Mouse (Mus musculus): ENCODE measurements at regions not wholly inside any gene's neighbourhood (a gene's known extent, or its start where the extent isn't known, plus 50 kb on each side); places are given as distances from the start of the nearest gene placed in this dataset.

DNA sequence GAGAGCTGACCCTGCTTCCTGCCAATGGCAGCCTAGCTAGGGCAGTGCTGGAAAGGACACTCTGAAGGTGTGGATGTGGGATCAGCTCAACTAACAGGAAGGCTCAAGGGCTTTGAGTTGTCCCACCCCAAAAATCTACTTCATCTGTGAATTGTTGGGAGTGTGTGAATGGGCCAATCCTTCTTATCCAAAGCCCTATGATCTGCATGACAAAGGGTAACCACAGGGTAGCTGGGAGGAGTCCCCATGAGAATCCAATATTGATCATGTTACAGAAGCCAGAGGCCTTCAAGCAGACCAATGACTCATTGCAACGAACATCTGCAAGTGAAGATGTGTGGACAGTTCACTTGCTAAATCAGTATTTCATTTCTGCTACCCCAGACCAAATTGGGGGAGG lies 51.1 kb upstream of the Adra1b start:
- DNase-seq (ENCODE audit: low spot score in 2 of 2), result no peak

DNA sequence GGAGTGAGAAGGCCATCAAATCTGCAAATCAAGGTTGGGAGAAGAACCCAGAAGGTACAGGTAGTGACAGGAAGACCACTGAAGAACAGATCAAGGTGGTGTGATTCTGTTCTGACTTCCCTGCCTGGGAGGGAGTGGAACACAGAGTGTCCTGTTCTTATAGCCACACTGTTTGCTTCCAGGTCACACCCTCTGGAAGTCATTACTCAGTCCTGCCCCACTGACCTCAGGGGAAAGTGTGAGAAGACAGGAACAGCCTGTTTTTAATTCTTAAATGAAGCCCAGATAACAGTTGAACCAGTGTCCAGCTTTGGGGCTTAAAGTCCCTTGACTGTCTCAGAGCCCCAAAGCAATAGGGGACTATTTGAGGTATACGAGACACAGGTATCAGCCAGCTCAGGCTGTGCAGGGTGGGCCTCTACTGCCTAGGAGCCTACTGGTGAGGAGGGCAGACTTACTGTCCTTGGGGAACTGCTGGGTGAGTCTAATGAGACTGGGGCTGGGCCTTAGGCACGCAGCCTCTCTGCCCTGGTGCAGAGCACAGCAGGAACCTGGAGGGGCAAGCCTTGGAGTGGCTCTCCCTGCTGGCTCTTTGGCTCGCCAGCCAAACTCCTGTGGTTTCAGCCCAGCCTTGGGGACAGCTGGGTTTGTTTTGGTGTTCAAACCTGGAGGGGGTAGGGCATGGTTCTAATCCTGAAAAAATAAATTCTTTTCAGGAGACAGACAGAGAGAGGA lies 57.4 kb upstream of the Adra1b start:
- DNase-seq (ENCODE audit: low spot score in 2 of 2), result no peak

DNA sequence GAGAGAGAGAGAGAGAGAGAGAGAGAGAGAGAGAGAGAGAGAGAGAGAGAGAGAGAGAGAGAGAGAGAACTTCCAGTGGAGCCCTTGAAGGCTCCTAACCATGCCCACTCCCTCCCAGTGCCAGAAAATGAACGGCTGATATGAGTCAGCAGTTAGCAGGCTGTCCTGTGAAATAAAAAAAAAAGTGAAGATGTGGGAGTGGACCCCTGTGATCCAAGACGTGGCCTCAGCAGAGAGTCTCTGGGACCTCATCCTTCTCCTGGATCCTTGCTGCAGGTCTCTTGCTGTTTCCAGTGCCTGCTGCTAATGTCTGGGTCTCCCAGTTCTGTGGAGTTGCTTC lies 57.9 kb upstream of the Adra1b start:
- no peak for DNase-seq (ENCODE audit: low spot score in 2 of 2)

DNA sequence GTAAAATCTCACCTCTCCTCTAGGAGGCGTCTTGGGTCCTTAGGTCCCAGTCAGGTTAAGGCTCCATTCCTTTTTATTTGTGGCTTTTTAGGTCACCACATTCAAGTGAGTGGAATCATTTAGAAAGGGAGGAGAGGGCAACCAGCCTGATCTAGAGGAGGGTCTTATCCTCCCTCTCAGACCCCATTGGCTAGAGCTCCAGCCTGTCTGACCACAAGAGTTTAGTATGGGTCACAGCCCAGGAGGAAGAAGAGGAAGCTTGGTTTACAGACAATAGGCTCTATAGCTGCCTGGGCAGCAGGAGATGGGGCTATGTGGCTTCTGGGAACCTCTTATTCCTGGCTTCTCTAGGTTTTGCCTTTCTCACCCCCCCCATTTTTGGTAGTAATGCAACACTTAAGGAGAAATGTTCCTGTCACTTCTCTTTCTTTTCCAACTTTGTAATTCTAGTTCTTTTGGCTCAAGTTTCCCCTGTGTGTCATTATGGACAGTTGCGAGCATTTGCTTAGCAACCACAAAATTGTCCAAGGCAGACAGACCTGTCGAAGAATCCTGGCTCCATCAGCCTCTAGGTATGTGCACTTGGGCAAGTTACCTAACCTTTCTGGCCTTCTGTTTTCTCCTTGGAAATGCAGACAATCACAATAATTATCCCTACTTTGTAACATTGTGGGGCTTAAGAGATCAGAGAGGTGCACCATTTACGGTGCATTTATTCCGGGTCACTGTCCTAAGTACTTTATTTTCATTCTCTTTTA lies 59.5 kb upstream of the Adra1b start:
- DNase-seq (ENCODE audit: low spot score in 2 of 2), result no peak

DNA sequence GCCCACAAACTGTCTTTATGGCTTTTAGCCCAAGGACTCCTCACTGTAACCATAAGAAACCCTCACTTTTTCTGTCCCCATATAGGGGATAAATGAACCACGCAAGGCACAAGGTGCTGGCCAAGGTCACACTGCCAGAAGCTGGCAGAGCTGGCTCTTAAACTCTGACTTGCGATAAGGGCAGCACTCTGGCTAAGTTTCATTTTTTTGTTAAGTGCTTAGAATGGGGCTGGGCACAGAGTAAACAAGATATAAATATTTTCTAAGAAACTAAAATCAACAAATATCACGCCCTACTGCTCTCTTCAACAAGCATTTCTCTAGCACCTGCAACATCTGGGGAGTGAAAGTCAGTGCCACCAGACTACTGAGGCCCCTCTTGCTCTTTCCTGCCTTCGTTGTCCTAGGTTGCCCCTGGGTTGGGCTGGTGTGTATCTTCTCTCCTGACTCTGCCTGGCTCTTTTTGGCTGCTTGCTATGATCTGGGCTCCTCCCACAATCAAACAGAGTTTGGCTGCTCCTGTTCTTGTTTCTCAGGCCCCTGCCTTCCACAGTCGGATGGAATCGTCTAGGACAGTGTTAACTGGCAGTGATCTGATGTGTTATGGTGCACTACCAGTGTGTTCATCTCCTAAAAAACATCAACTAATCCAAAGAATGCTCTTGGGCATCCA lies 60.5 kb upstream of the Adra1b start:
- no peak for DNase-seq (ENCODE audit: low spot score in 2 of 2)

DNA sequence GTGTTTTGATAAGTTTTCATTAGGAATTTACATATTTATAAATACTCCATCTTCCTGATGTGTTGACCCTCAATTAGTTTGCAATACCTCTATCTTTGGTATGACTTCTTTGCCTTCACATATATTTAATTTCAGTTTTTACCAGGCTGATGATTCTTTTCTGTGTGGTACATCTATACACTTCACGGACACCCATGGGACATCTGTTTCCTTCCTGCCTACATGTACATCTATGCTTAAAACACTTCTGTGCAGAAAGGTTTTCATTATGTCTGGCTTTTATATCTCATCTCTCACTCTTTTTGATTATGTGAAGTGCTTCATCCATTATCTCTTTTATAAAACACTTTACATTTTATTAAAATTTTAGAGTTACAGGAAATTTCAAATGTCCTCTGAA lies 66.8 kb upstream of the Adra1b start:
- DNase-seq (ENCODE audit: low spot score in 2 of 2), result no peak

DNA sequence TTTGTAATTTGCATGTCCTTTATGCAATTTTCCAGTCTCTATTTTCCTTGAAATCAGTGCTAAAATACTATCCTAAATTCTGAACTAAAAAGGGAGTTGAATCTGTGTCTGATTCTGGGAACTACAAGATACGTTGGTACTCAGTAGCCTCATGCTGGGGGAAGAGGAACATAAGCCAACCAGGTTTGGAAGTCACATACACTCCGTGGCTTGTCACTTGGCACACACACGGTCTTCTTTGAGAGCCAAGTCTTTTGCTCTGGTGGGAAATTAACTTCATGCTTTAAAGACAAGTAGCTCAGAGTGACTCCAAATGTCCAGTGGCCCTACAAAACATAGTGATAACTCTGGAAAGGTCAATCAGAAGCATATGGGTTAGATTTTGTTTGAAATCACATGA lies 70.9 kb upstream of the Adra1b start:
- DNase-seq (ENCODE audit: low spot score in 2 of 2), result no peak

GRCm38 (mm10) chr11:43976024-43976423 lies 75.0 kb upstream of the Adra1b start:
- no peak for DNase-seq (ENCODE audit: low spot score in 2 of 2)

DNA sequence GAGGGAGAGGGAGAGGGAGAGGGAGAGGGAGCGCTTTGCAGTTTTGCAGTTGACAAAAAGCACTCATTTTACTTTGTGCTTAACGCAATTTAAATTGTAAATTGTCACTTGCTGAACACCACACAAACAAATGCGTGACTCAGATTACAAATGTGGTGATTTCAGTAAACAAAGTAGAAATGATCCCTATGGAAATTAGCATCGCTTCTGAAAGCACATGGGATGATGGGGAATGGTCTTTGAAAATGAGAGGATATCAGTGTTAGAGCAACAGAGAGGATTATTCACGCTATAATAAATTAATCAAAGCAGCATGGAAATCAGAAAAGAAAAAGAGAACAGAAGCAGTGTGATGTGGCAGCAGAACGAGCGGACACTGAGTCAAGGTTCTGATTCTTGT lies 78.4 kb upstream of the Adra1b start:
- DNase-seq (ENCODE audit: low spot score in 2 of 2), result no peak

- no peak for DNase-seq (ENCODE audit: low spot score in 2 of 2)
Measured at GRCm38 (mm10) chr11:43980444-43980843, 79.4 kb upstream of the Adra1b start.

DNA sequence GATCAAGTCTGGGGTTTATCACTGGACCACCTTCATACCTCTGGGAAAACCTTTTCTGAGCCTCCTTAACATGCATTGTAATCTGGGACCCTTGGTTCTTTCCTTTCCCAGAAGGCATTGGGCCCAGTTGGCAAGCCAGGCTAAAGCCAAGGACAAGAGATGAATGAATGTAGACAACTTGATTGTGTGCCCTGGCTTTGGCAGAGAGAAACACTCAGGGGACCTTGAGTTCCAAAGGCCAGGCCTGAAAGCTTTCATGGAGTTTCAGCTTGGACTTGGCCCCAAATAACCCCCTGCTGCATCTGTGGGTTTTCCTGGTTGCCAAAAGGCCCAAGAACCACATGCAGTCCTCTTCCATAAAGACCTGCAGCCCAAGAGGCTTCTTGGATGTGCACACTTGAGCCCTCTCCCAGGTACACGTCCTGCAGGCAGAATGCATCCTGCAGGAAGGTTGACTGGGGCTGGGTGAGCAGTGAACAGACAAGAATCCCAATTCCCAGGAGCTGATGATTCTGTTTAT lies 89.0 kb upstream of the Adra1b start:
- DNase-seq (ENCODE audit: low spot score in 2 of 2), result no peak

DNA sequence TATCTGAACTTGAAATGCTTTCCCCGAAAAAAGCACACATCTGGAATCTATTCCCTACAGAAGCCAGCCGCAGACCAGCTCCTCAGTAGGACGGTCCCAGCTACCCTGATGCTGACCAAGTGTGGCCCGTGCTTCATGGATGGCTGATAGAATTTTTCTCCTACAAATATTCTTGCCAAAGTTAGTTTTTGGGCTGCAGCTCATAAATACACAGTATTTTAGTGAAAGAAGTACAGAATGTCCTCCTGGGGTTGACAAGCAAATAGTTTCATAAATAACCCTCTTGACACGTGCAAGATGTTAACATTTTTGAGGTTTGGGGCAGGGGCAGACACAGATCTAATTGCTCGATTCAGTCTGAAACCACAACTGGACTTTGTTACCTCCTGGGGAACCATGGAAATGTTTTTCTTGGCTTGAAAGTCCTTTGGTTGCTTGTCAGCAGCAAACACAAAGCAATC lies 91.0 kb upstream of the Adra1b start:
- no peak for DNase-seq (ENCODE audit: low spot score in 2 of 2)

DNA sequence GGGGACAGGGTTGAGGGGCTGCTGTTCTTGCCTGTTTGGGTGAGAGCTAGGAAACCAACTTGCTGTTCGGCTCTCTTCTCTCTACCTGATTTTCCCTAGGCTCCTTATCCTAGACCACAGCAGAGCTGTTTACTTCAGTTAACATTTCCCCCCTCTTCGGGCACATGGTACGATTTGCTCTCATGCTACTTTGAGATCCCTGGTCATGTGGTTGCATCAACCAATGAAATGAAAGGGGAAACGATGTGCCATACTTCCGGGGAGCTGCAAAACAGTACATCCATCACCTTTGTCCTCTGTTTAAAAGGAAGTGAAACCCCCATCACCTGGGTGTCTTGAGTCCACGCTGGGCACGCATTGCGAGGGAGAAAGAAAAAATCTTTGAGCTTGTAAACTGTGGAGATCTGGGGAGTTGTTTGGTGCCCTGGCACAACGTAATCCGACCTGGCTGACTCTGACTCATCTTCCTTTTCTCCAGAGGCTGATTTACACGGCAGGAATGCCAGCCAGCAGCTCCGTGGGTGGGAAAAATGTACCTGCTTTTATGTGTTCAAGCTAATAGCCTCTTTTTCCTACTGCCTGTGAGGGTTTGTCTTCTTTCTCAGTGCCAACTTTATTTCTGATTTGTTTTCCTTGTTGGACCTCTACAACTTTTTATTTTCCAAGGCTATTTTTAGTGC lies 97.2 kb upstream of the Adra1b start:
- no peak for DNase-seq (ENCODE audit: low spot score in 2 of 2)

DNA sequence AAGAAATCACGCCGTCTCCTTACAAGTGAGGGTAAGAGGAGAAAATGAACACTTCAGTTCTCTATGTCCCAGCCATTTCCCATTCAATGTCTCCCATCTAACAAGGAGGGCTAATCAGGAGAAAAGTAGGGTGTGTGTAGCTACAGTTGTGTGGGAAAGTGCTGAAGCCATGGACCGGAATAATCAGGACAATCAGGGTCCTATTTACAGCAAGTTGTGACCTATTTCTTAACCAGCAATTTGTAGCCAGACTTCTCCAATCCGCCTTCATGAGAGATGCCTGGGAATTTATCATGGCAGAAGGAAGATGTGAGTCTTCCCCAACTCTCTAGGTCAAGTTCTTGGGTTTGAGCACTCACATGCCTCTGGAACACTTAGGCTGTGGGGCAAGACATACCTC lies 99.0 kb upstream of the Adra1b start:
- DNase-seq (ENCODE audit: low spot score in 2 of 2), result no peak

GRCm38 (mm10) chr11:44001843-44002589 lies 101.0 kb upstream of the Adra1b start:
- no peak for DNase-seq (ENCODE audit: low spot score in 2 of 2)

- DNase-seq (ENCODE audit: low spot score in 2 of 2), result no peak
Measured at GRCm38 (mm10) chr11:44002716-44003522, 101.9 kb upstream of the Adra1b start.

GRCm38 (mm10) chr11:44007526-44008040 lies 106.6 kb upstream of the Adra1b start:
- DNase-seq (ENCODE audit: low spot score in 2 of 2), result no peak

DNA sequence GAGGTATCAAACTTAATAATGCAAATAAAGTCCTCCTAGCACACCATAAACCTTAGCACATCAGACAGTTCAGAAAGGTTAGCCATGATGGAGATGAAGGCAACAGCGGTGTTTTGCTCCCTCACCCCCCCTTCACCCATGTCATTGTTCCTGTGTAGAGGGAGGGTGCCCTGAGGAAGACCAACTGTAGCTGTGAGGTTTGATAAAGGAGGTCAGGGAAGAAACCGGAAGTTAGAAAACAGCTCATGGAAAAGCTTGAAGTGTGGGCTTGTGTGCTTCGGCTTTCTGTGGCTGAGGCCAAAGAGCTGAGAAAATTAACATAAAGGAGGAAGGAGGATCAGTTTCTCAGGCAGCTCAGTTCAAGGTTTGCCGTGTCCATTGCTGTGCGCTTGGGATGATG lies 111.3 kb upstream of the Adra1b start:
- DNase-seq (ENCODE audit: low spot score in 2 of 2), result no peak

GRCm38 (mm10) chr11:44013841-44014240 lies 112.8 kb upstream of the Adra1b start:
- no peak for DNase-seq (ENCODE audit: low spot score in 2 of 2)

DNA sequence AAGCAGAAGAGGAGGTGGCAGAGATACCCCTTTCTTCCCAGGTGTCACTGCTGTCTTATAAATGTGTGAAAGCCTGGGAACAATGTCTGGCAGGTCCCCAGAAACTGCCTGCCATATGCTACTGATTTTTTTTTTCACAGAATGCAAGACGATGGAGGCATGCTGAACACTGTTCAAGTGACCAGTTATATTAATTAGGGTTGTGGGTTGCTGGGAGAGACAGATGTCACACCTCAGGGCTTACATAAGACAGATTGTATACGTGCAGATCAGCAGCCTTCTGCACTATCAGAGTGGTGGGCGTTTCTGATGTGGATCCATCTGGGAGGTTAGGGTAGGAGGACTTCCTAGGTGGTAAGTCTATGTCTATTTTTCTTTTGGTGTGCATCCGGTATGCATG lies 120.6 kb upstream of the Adra1b start:
- DNase-seq (ENCODE audit: low spot score in 2 of 2), result no peak

Data from frontal cortex, postnatal 10 days (tissue).